Mouse (Mus musculus) cerebellum, adult 2 months (tissue): ENCODE data around the gene Tesk2.

ENCODE experiments used
- CTCF ChIP-seq: fragments of 200-500 bp; IDR thresholded peaks from 2 replicates; pipeline ENCODE4 v1.5.1; 2011; ENCODE audit warnings: low read depth, mild to moderate bottlenecking, control low read depth, low read length, moderate library complexity, borderline replicate concordance; ENCODE audit not compliant: insufficient read depth
- POLR2A ChIP-seq: fragments of 200-500 bp; IDR thresholded peaks from 2 replicates; pipeline ENCODE4 v1.6.1; 2011; ENCODE audit warnings: low read length, control low read depth, borderline replicate concordance; ENCODE audit not compliant: insufficient read depth

- TF ChIP-seq POLR2A (no peak), CTCF (no peak)
These were observed 18.4 kb downstream of the Tesk2 start for GRCm38 (mm10) chr4:116738972-116739751.
